Mouse (Mus musculus): ENCODE data around the gene Hadhb.

The Hadhb gene

DNA sequence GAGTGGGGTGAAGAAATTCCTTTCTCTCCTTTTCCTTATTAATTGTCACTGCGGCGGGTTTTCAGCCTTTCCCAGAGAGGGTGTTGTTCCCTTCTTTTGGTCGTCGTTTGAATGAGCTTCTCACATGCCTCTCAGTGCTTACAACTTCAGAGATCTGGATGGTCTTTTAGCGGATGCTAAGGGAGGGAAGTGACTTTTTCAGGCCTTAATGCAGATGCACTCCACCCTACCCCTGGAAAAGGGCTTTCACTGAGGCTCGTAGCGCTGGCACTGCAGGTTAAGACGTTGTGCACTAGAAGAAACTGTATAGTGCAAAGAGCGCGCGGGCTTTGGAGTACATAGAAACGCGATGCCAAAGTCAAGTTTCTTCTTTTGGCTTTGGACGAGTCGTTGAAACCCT is 78.0 kb downstream of the Hadhb start:
- DNase-seq (ENCODE audit: low spot score in 2 of 2): no peak

DNA sequence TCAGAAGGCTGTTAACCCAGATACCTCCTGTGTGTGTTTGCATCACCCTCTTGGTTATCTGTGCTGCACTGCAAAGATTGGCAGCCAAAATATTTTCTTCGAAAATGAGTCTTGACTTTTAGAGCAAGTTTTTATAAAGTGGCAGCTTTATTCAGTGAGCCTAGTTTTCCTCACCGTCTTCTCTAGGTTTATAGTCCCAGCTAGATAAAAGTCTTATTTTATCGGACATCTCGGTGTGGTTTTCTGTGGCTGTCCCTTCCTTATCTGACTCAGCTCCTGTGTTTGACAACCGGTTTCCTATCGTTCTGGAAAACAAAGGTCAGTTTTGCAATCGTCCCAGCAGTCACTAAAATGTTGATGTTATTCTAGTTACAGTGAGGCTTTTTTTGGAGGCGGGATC is 78.9 kb downstream of the Hadhb start:
- DNase-seq (ENCODE audit: low spot score in 2 of 2): no peak

Measured in urinary bladder, postnatal 4 days (tissue).